Mouse (Mus musculus) midbrain, embryonic 13.5 days (tissue): ENCODE measurements around the gene Nfatc4. TPM values are rescaled to one million over a fixed set of nuclear protein-coding genes. Genes with fewer than 3 reads are reported as not detected.

Source experiments
- ATAC-seq: fragments of 200-750 bp; cut with Nextera tagmentation; 2 replicates; pipeline ENCODE4 v1.8.0; 2017; ENCODE audit warnings: mild to moderate bottlenecking, moderate TSS enrichment, moderate library complexity
- H3K27ac ChIP-seq: fragments of 300-500 bp; sonication (generic); 2 replicates; pipeline ENCODE4 v1.5.1; 2015; ENCODE audit warnings: inconsistent platforms, mild to moderate bottlenecking, moderate library complexity
- H3K27me3 ChIP-seq: fragments of 300-500 bp; sonication (generic); 2 replicates; pipeline ENCODE4 v1.6.1; 2015; ENCODE audit warnings: mild to moderate bottlenecking, inconsistent platforms
- H3K36me3 ChIP-seq: fragments of 300-500 bp; sonication (generic); 2 replicates; pipeline ENCODE4 v1.6.1; 2015; ENCODE audit warnings: mild to moderate bottlenecking, inconsistent platforms
- H3K4me1 ChIP-seq: fragments of 300-500 bp; sonication (generic); replicated peaks from 2 replicates; pipeline ENCODE4 v1.6.1; 2015; ENCODE audit warnings: inconsistent platforms
- H3K4me2 ChIP-seq: fragments of 300-500 bp; sonication (generic); replicated peaks from 2 replicates; pipeline ENCODE4 v1.6.1; 2015; ENCODE audit warnings: moderate library complexity, mild to moderate bottlenecking, inconsistent platforms
- H3K4me3 ChIP-seq: fragments of 300-500 bp; sonication (generic); replicated peaks from 2 replicates; pipeline ENCODE4 v1.5.1; 2015; ENCODE audit warnings: mild to moderate bottlenecking, inconsistent platforms
- H3K9ac ChIP-seq: fragments of 300-500 bp; sonication (generic); replicated peaks from 2 replicates; pipeline ENCODE4 v1.6.1; 2015; ENCODE audit warnings: mild to moderate bottlenecking, inconsistent platforms
- H3K9me3 ChIP-seq: fragments of 300-500 bp; sonication (generic); 2 replicates; pipeline ENCODE4 v1.6.1; 2016; ENCODE audit warnings: mild to moderate bottlenecking, inconsistent platforms
- WGBS: fragments of 180-500 bp; shearing (Covaris S2); methylation state at CpG from one replicate; pipeline ENCODE4 v1.1.7; 2015; 5-methylcytosine and 5-hydroxymethylcytosine counted together
- polyA plus RNA-seq: library from polyadenylated mRNA; unstranded; fragments of >200 nt; fragmentation: Nextera tagmentation; extraction: Ambion mirVana; gene quantifications from 2 replicates; pipeline ENCODE4 v1.2.1, GENCODE M21; 2015

The Nfatc4 gene
- polyA plus RNA-seq, 1 experiment from 2014 or later: 8.8 TPM

GRCm38 (mm10) chr14:55824481-55825215 is 1.7 kb downstream of the Nfatc4 start:
- under 1% methylated on average over 32 of the region's 32 CpGs for WGBS
- H3K4me3 ChIP-seq: peak overlapping the region; percentile 65
- no peaks in the 10 kb centered on the region for H3K9me3 ChIP-seq
- ATAC-seq: 0 out of 2 replicates have a peak, but pooled peaks have one; percentile 13
- H3K27ac ChIP-seq: peak overlapping the region; percentile 88
- peak overlapping the region; percentile 87 for H3K4me2 ChIP-seq
- H3K9ac ChIP-seq: peak overlapping the region; percentile 67
- H3K4me1 ChIP-seq: peaks cover 45% of the 10 kb centered on the region
- H3K27me3 ChIP-seq: peaks cover 25% of the 10 kb centered on the region
- no peaks in the 10 kb centered on the region for H3K36me3 ChIP-seq

- H3K27me3 ChIP-seq: peaks cover 25% of the 10 kb centered on the region
- H3K27ac ChIP-seq: peak overlapping the region; percentile 16; the same call in 1 of the 2 replicates
- H3K4me2 ChIP-seq: peak overlapping the region; percentile 87
- H3K9ac ChIP-seq: peak overlapping the region; percentile 67
- no peaks in the 10 kb centered on the region for H3K9me3 ChIP-seq
- no peaks in the 10 kb centered on the region for H3K36me3 ChIP-seq
- 0% methylated on average over 18 of the region's 37 CpGs for WGBS
- peak overlapping the region; percentile 65 for H3K4me3 ChIP-seq
- peak; percentile 43; the same call in 1 of the 2 replicates for ATAC-seq
- H3K4me1 ChIP-seq: peaks cover 45% of the 10 kb centered on the region
Measured at GRCm38 (mm10) chr14:55825216-55826051, 2.5 kb downstream of the Nfatc4 start.

GRCm38 (mm10) chr14:55826142-55826541 is 3.2 kb downstream of the Nfatc4 start:
- Histone ChIP-seq H3K4me3 (peak overlapping the region; percentile 65), H3K4me2 (peak overlapping the region; percentile 87), H3K27ac (no peak overlapping the region), H3K9ac (peak overlapping the region; percentile 67), H3K27me3 (peaks cover 25% of the 10 kb centered on the region), H3K4me1 (peaks cover 45% of the 10 kb centered on the region), H3K9me3 (no peaks in the 10 kb centered on the region), H3K36me3 (no peaks in the 10 kb centered on the region)
- 3% methylated on average over 15 of the region's 15 CpGs for WGBS
- ATAC-seq: no peak; the same call in 1 of the 2 replicates

GRCm38 (mm10) chr14:55826551-55827340 is 3.8 kb downstream of the Nfatc4 start:
- ATAC-seq: no peak
- H3K36me3 ChIP-seq: no peaks in the 10 kb centered on the region
- H3K9ac ChIP-seq: peak overlapping the region; percentile 54
- no peak overlapping the region for H3K27ac ChIP-seq
- WGBS: 9% methylated on average over 41 of the region's 41 CpGs
- peaks cover 45% of the 10 kb centered on the region for H3K4me1 ChIP-seq
- peak overlapping the region; percentile 87 for H3K4me2 ChIP-seq
- H3K4me3 ChIP-seq: peak overlapping the region; percentile 65
- H3K9me3 ChIP-seq: no peaks in the 10 kb centered on the region
- peaks cover 25% of the 10 kb centered on the region for H3K27me3 ChIP-seq

GRCm38 (mm10) chr14:55828716-55829263 is 5.8 kb downstream of the Nfatc4 start:
- 63% methylated on average over 3 of the region's 3 CpGs for WGBS
- no peaks in the 10 kb centered on the region for H3K36me3 ChIP-seq
- peaks cover 25% of the 10 kb centered on the region for H3K27me3 ChIP-seq
- no peak overlapping the region for H3K4me2 ChIP-seq
- no peaks in the 10 kb centered on the region for H3K9me3 ChIP-seq
- no peak overlapping the region for H3K4me3 ChIP-seq
- H3K27ac ChIP-seq: no peak overlapping the region
- no peak for ATAC-seq
- no peak overlapping the region for H3K9ac ChIP-seq
- peaks cover 33% of the 10 kb centered on the region for H3K4me1 ChIP-seq

- Histone ChIP-seq H3K4me2 (no peak overlapping the region), H3K36me3 (no peaks in the 10 kb centered on the region), H3K27ac (no peak overlapping the region), H3K4me3 (no peak overlapping the region), H3K9me3 (no peaks in the 10 kb centered on the region), H3K27me3 (peaks cover 22% of the 10 kb centered on the region), H3K9ac (no peak overlapping the region), H3K4me1 (peaks cover 22% of the 10 kb centered on the region)
- ATAC-seq: no peak
- 92% methylated on average over 16 of the region's 16 CpGs for WGBS
Measured at GRCm38 (mm10) chr14:55829854-55830253, 6.9 kb downstream of the Nfatc4 start.

GRCm38 (mm10) chr14:55830331-55830730 is 7.4 kb downstream of the Nfatc4 start:
- no peak overlapping the region for H3K4me3 ChIP-seq
- no peak for ATAC-seq
- peaks cover 18% of the 10 kb centered on the region for H3K4me1 ChIP-seq
- peaks cover 22% of the 10 kb centered on the region for H3K27me3 ChIP-seq
- no peaks in the 10 kb centered on the region for H3K9me3 ChIP-seq
- 90% methylated on average over 4 of the region's 4 CpGs for WGBS
- H3K27ac ChIP-seq: no peak overlapping the region
- H3K9ac ChIP-seq: no peak overlapping the region
- H3K36me3 ChIP-seq: no peaks in the 10 kb centered on the region
- H3K4me2 ChIP-seq: no peak overlapping the region

GRCm38 (mm10) chr14:55833126-55833525 is 10.2 kb downstream of the Nfatc4 start:
- H3K4me1 ChIP-seq: no peaks in the 10 kb centered on the region
- ATAC-seq: no peak
- H3K9me3 ChIP-seq: no peaks in the 10 kb centered on the region
- 0 out of 2 replicates have a peak overlapping the region, but pooled peaks have one; percentile 23 for H3K9ac ChIP-seq
- H3K27ac ChIP-seq: no peak overlapping the region
- 90% methylated on average over 4 of the region's 4 CpGs for WGBS
- no peak overlapping the region for H3K4me3 ChIP-seq
- H3K36me3 ChIP-seq: no peaks in the 10 kb centered on the region
- H3K27me3 ChIP-seq: no peaks in the 10 kb centered on the region
- H3K4me2 ChIP-seq: no peak overlapping the region

- H3K27ac ChIP-seq: no peak overlapping the region
- H3K4me1 ChIP-seq: 0 out of 2 replicates have a peak, but pooled peaks cover 2% of the 10 kb centered on the region
- no peak overlapping the region for H3K4me2 ChIP-seq
- no peak for ATAC-seq
- H3K4me3 ChIP-seq: no peak overlapping the region
- H3K36me3 ChIP-seq: no peaks in the 10 kb centered on the region
- H3K9me3 ChIP-seq: no peaks in the 10 kb centered on the region
- H3K27me3 ChIP-seq: no peaks in the 10 kb centered on the region
- no peak overlapping the region for H3K9ac ChIP-seq
- 76% methylated on average over 5 of the region's 5 CpGs for WGBS
Measured at GRCm38 (mm10) chr14:55834808-55835533, 12.0 kb downstream of the Nfatc4 start.

GRCm38 (mm10) chr14:55838312-55838711 is 15.4 kb downstream of the Nfatc4 start:
- ATAC-seq: no peak

GRCm38 (mm10) chr14:55838740-55839139 is 15.8 kb downstream of the Nfatc4 start:
- Histone ChIP-seq H3K9me3 (no peaks in the 10 kb centered on the region), H3K4me3 (no peak overlapping the region), H3K4me1 (0 out of 2 replicates have a peak, but pooled peaks cover 2% of the 10 kb centered on the region), H3K27ac (no peak overlapping the region), H3K36me3 (no peaks in the 10 kb centered on the region), H3K27me3 (no peaks in the 10 kb centered on the region), H3K4me2 (no peak overlapping the region), H3K9ac (no peak overlapping the region)
- ATAC-seq: no peak
- 90% methylated on average over 4 of the region's 4 CpGs for WGBS

More at GRCm38 (mm10) chr14:55838312-55838711, 15.4 kb downstream of the Nfatc4 start:
- Histone ChIP-seq H3K4me1 (0 out of 2 replicates have a peak, but pooled peaks cover 2% of the 10 kb centered on the region), H3K9me3 (no peaks in the 10 kb centered on the region), H3K4me3 (no peak overlapping the region), H3K4me2 (no peak overlapping the region), H3K27me3 (no peaks in the 10 kb centered on the region), H3K27ac (no peak overlapping the region), H3K36me3 (no peaks in the 10 kb centered on the region), H3K9ac (no peak overlapping the region)
- WGBS: 81% methylated on average over 5 of the region's 5 CpGs
